Mouse (Mus musculus) megakaryocyte, embryonic 14.5 days (primary cell): ENCODE measurements at regions not wholly inside any gene's neighbourhood (a gene's known extent, or its start where the extent isn't known, plus 50 kb on each side); places are given as distances from the start of the nearest gene placed in this dataset.

Experiments used
- H3K27me3 ChIP-seq: replicated peaks from 2 replicates; pipeline ENCODE3; 2012; ENCODE audit warnings: inconsistent platforms
- H3K36me3 ChIP-seq: replicated peaks from 2 replicates; pipeline ENCODE3; 2012; ENCODE audit warnings: low read length, inconsistent platforms, mixed read lengths
- H3K4me1 ChIP-seq: 2 replicates; pipeline ENCODE4 v1.6.1; 2012; ENCODE audit warnings: inconsistent platforms
- H3K4me3 ChIP-seq: replicated peaks from 2 replicates; pipeline ENCODE3; 2012; ENCODE audit warnings: moderate library complexity, mild to moderate bottlenecking, inconsistent platforms
- H3K9me3 ChIP-seq: 2 replicates; pipeline ENCODE4 v1.6.1; 2012; ENCODE audit warnings: inconsistent platforms
- FLI1 ChIP-seq: IDR thresholded peaks from 2 replicates; pipeline ENCODE4 v1.6.1; 2012; ENCODE audit warnings: low read length, inconsistent platforms, mixed read lengths
- GATA1 ChIP-seq: IDR thresholded peaks from 3 replicates; pipeline ENCODE4 v1.6.1; 2012; ENCODE audit warnings: mixed read lengths, low read length, inconsistent platforms, borderline replicate concordance

DNA sequence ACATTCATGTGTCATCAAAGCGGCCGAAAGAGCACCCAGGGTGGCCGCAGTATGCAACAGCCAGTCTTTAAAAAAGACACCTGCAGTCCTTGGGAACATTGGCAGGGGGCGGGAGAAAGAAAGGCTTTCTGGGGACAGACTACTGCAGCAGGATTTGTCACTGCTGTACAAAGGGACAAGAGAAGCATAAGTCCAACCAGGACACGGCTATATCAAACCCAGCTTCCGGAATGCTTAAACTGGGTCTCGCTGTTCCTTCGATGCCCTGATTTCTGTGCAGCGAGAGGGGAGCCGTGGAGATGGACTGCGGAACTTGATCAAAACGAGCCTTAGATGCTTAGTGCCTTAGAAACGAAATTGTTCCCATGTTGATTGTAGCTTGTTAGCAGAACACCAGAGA is 97.7 kb upstream of the Ptprm start:
- no peak for TF ChIP-seq FLI1
- TF ChIP-seq GATA1 = no peak
- H3K36me3 ChIP-seq = no peaks in the 10 kb centered on the region
- no peaks in the 10 kb centered on the region for H3K4me1 ChIP-seq
- H3K4me3 ChIP-seq = no peak overlapping the region
- peaks cover 69% of the 10 kb centered on the region for H3K9me3 ChIP-seq
- H3K27me3 ChIP-seq = no peaks in the 10 kb centered on the region

GRCm38 (mm10) chr17:67451081-67451480 is 96.8 kb upstream of the Ptprm start:
- H3K36me3 ChIP-seq = no peaks in the 10 kb centered on the region
- H3K9me3 ChIP-seq = peaks cover 67% of the 10 kb centered on the region
- no peak for TF ChIP-seq GATA1
- no peak for TF ChIP-seq FLI1
- no peaks in the 10 kb centered on the region for H3K27me3 ChIP-seq
- no peaks in the 10 kb centered on the region for H3K4me1 ChIP-seq
- H3K4me3 ChIP-seq = no peak overlapping the region

DNA sequence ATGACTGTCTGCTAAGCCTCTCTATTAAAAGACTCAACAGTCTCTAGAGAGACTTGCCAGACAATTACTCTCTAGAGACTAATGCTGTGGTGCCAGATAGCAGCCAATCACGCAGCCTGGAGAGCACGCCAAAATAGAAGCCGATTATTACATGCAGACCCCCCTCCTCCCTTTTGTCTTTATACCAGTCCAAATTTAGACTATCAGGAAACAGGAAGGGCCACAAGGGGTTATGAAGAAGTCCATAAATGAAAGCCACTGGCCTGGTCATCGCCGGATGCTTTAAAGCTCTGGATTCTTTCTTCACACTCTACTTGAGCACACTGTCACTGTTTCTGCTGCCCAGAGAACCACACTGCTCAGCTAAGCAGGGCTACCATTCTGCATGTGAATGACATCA is 95.8 kb upstream of the Ptprm start:
- H3K9me3 ChIP-seq = peaks cover 67% of the 10 kb centered on the region
- H3K4me3 ChIP-seq = no peak overlapping the region
- TF ChIP-seq GATA1 = no peak
- no peak for TF ChIP-seq FLI1
- no peaks in the 10 kb centered on the region for H3K36me3 ChIP-seq
- no peaks in the 10 kb centered on the region for H3K4me1 ChIP-seq
- no peaks in the 10 kb centered on the region for H3K27me3 ChIP-seq

- no peaks in the 10 kb centered on the region for H3K36me3 ChIP-seq
- no peak overlapping the region for H3K4me3 ChIP-seq
- no peak for TF ChIP-seq GATA1
- peaks cover 65% of the 10 kb centered on the region for H3K9me3 ChIP-seq
- no peaks in the 10 kb centered on the region for H3K4me1 ChIP-seq
- no peaks in the 10 kb centered on the region for H3K27me3 ChIP-seq
Observed at GRCm38 (mm10) chr17:67445986-67446385, 91.7 kb upstream of the Ptprm start.

GRCm38 (mm10) chr17:67440961-67441360 is 86.7 kb upstream of the Ptprm start:
- Histone ChIP-seq H3K4me3 (no peak overlapping the region), H3K27me3 (no peaks in the 10 kb centered on the region), H3K36me3 (no peaks in the 10 kb centered on the region), H3K9me3 (peaks cover 51% of the 10 kb centered on the region), H3K4me1 (no peaks in the 10 kb centered on the region)
- TF ChIP-seq FLI1 = no peak
- no peak for TF ChIP-seq GATA1

- Histone ChIP-seq H3K27me3 (no peaks in the 10 kb centered on the region), H3K4me1 (no peaks in the 10 kb centered on the region), H3K36me3 (no peaks in the 10 kb centered on the region), H3K4me3 (no peak overlapping the region), H3K9me3 (peaks cover 25% of the 10 kb centered on the region)
- TF ChIP-seq FLI1 (no peak), GATA1 (no peak)
Observed at GRCm38 (mm10) chr17:67419956-67420711, 65.9 kb upstream of the Ptprm start.

DNA sequence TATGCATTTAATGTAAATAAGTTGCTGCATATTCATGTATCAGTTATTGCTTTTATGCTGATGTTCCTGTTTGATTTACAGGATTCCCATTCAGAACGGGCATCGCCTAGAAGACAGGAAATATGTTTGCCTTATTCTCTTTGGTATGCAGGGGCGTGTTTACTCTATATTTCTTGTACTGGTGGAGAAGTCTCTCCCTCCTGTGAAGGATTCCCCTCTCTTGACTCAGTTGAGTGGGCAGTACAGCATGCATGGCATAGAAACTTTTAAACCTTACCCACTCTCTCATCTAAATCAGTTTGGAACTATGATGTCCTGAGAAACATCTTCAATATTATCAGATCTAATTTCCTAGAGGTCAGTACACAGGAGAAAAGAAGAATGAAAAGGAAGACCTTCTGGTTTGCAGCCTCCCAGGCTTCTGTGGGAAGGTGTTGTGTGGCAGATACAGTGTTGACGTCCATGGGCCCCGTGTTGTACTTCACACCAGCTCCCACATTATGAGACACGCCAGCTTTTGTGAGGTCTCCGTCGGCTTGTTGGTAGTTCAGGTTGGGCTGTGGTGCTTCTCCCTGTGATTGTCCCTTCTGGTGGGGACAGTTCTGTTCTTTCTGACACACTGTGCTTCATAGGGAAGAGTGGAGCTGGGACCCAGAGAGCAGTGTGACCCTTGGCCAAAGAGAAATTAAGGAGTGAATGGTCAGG is 58.4 kb upstream of the Ptprm start:
- no peak overlapping the region for H3K4me3 ChIP-seq
- TF ChIP-seq FLI1 (no peak), GATA1 (no peak)
- no peaks in the 10 kb centered on the region for H3K36me3 ChIP-seq
- H3K4me1 ChIP-seq = no peaks in the 10 kb centered on the region
- no peaks in the 10 kb centered on the region for H3K27me3 ChIP-seq
- peaks cover 40% of the 10 kb centered on the region for H3K9me3 ChIP-seq

DNA sequence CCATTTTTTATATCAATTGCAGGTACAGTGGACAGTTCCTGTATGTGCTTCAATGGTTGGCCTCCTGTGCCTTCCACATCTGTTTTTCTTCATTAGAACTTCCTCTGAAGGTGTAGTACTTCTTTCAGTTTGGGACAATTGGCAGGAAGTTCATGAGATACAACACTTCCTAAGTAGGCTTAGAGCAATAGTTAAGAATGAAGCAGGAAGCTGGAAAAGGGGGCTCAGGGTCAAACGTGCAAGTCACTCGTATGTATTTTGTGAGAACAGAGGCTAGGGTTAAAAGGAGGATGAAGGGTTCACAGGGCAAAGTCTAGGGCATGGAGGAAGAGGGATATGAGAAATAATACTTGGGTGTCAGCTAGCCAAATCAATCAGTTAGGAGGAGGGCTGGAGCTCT is 55.7 kb upstream of the Ptprm start:
- TF ChIP-seq GATA1 (no peak), FLI1 (no peak)
- no peak overlapping the region for H3K4me3 ChIP-seq
- H3K36me3 ChIP-seq = no peaks in the 10 kb centered on the region
- H3K4me1 ChIP-seq = no peaks in the 10 kb centered on the region
- no peaks in the 10 kb centered on the region for H3K27me3 ChIP-seq
- peaks cover 42% of the 10 kb centered on the region for H3K9me3 ChIP-seq

- Histone ChIP-seq H3K27me3 (no peaks in the 10 kb centered on the region), H3K36me3 (no peaks in the 10 kb centered on the region), H3K4me3 (no peak overlapping the region), H3K4me1 (no peaks in the 10 kb centered on the region), H3K9me3 (peaks cover 42% of the 10 kb centered on the region)
- TF ChIP-seq GATA1 (no peak), FLI1 (no peak)
Observed at GRCm38 (mm10) chr17:67405934-67406333, 51.7 kb upstream of the Ptprm start.
